Mouse (Mus musculus): ENCODE results near the gene Zfp595. TPM values are rescaled to one million over a fixed set of nuclear protein-coding genes. Genes with fewer than 3 reads are reported as not detected.
"Not testable (repeated sequence)": the region's sequence is repeated elsewhere in the genome, so short reads cannot be mapped to it uniquely, and the experiment has no call there.

Gene Zfp595
- 1.9 and 2.3 TPM in 2 replicates for polyA plus RNA-seq (2014; fragmentation: Nextera tagmentation; extraction: Ambion mirVana)

DNA sequence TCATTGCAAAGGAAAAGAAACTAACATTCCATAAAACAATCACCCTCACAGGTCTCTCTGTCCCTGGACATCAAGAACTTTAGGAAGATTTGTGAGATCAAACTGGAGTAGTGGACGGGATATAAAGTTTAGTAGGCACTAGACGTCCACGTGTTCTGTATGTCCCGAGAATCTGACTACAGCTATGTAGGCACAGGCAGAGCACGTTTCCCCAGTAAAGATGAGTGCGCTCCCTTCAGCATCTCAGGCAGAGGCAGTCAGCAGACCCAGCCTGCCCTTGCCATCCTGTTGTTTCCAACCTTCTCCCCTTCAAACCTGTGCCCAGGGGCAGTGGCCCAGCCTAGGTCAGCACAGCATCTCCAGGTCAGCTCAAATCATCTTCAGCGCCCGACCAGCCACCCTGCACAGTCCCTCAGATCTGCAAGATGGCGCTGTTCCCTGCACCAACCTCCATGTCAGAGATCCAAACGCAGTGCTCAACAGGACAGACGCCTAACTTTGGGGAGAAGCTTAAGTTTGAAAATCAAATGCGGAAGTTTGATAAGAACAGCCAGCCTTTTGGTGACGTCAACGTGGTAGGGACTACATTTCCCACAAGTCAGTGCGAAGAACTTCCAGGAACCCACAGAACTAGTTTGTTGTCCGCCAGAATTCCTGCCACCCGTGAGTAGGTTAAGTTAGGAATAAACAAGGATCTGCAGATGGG lies at the start of gene Zfp595:
Gene Zfp595 (minus strand): TSS at position 552 of the 706 bp plus-strand sequence.
- Histone ChIP-seq H3K27me3 (ENCODE audit: control insufficient read depth, insufficient read depth, low read length) (no peaks in the 10 kb centered on the region), H3K27ac (no peak within 1 kb of the TSS), H3K4me3 (replicated peaks; ENCODE audit: low read length) (peak within 1 kb of the TSS; percentile 41), H3K4me2 (replicated peaks) (peak within 1 kb of the TSS; percentile 72), H3K9ac (peak within 1 kb of the TSS; percentile 54), H3K9me3 (ENCODE audit: control insufficient read depth, low read length) (0 out of 2 replicates have a peak, but pooled peaks cover 6% of the 10 kb centered on the region), H3K36me3 (replicated peaks; ENCODE audit: control insufficient read depth, insufficient read depth) (no peaks in the 10 kb centered on the region), H3K4me1 (replicated peaks; ENCODE audit: control insufficient read depth, insufficient read depth, low read length) (no peaks in the 10 kb centered on the region)
- ATAC-seq (ENCODE audit: low FRiP score), result peak; percentile 92
- 18% methylated on average over 17 of the region's 17 CpGs for WGBS
- DNase-seq (ENCODE audit: low spot score), result peak; percentile 84

DNA sequence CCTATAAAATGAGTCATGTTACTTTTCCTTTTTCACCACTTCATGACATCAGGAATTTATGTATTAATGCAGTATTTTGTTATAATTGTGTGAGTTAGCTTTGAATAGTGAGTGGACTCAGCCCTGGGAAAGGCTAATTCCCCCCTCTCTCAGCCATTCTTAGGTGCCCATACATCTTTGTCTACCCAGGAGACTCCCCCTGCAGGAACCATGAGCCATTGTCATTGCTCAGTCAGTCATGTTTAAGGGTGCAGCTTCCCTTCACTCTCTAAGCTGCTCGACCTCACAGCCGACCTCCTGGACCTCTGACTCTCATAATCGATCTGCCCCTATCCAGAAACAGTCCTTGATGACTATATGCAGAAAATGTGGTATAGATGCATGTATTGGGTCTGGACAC lies 43.9 kb upstream of the Zfp595 start:
- not testable (repeated sequence) for ATAC-seq (ENCODE audit: low FRiP score); H3K36me3 ChIP-seq (replicated peaks; ENCODE audit: control insufficient read depth, insufficient read depth); DNase-seq (ENCODE audit: low spot score); H3K4me2 ChIP-seq (replicated peaks); H3K4me3 ChIP-seq (replicated peaks; ENCODE audit: low read length); H3K9me3 ChIP-seq (ENCODE audit: control insufficient read depth, low read length); H3K9ac ChIP-seq; H3K27ac ChIP-seq; H3K4me1 ChIP-seq (replicated peaks; ENCODE audit: control insufficient read depth, insufficient read depth, low read length); H3K27me3 ChIP-seq (ENCODE audit: control insufficient read depth, insufficient read depth, low read length)
- 61% methylated on average over 3 of the region's 3 CpGs for WGBS

DNA sequence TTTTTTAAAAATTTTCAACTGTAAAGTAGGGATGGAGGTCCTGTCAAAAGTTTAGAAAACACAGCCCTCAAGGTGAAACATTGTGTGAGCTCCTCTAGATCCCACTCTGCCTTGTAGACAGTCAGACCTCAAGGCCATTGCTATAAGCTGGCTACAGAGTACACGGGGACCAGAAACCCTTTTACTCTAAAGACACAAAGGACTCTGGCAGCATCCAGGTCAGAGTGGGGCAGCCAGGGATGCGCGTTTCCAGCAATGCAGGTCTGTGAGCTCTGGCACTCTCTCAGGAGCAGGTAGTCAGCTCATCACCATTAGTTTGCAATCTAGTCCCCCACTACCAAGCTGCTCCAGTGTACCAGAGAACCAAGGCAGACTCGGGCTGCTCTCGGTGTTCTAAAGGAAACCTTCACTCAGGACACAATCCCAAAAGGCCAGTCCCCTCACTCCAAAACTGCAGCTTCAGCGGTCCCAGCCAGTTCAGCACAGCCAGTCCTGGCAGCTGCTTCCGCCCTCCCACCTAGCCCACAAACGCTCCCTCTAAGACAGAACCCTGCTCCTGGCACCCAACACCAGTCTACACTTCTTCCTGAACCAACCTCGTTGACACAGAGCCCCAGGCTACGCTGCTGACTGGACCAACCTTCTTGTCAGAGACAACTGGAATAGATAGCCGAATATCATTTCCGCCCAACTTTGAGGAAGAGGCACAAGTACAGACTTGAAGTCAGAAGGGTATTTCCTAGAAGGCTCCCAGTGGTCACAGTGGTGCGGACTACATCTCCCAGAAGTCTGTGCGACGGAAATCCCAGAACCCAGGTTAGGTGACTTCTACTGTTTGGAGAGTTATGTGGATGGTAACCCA lies 42.9 kb upstream of the Zfp595 start, which contains the start of the genes Gm28041 and Zfp456:
Gene Gm28041 (minus strand): TSS at position 684 of the 862 bp plus-strand sequence.
Gene Zfp456 (minus strand): TSS at position 761 of the 862 bp plus-strand sequence.
- not testable (repeated sequence) for H3K27ac ChIP-seq; H3K36me3 ChIP-seq (replicated peaks; ENCODE audit: control insufficient read depth, insufficient read depth); H3K27me3 ChIP-seq (ENCODE audit: control insufficient read depth, insufficient read depth, low read length); H3K4me1 ChIP-seq (replicated peaks; ENCODE audit: control insufficient read depth, insufficient read depth, low read length); H3K9me3 ChIP-seq (ENCODE audit: control insufficient read depth, low read length)
- peak; percentile 71 for DNase-seq (ENCODE audit: low spot score)
- peak within 1 kb of the TSS; percentile 65 for H3K4me2 ChIP-seq (replicated peaks)
- H3K9ac ChIP-seq, result peak within 1 kb of the TSS; percentile 45; the same call in 1 of the 2 replicates
- ATAC-seq (ENCODE audit: low FRiP score), result peak; percentile 91
- 18% methylated on average over 14 of the region's 15 CpGs for WGBS
- H3K4me3 ChIP-seq (replicated peaks; ENCODE audit: low read length), result peak within 1 kb of the TSS; percentile 35

DNA sequence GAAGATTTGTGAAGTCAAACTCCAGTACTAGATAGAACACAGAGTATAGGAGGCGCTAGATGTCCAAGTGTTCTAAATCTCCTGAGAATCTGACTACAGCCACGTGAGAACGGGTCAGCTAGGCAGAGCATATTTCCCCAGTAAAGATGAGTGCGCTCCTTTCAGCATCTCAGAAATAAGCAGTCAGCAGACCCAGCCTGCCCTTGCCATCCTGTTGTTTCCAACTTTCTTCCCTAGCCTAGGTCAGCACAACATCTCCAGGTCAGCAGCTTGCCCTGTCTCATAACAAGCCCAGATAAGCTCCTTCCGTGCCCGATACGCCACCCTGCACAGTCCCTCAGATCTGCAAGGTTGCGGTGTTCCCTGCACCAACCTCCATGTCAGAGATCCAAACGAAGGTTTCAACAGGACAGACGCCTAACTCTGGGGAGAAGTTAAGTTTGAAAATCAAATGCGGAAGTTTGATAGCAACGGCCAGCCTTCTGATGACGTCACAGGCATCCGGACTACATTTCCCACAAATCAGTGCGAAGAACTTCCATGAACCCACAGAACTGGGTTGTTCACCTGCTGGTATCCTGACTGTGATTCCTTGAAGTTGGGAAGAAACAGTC lies 27.9 kb upstream of the Zfp595 start, which contains the start of the genes Gm28044 and Zfp953:
Gene Gm28044 (minus strand): TSS at position 406 of the 614 bp plus-strand sequence.
Gene Zfp953 (minus strand): TSS at position 475 of the 614 bp plus-strand sequence.
- Histone ChIP-seq H3K4me1 (replicated peaks; ENCODE audit: control insufficient read depth, insufficient read depth, low read length) (no peaks in the 10 kb centered on the region), H3K4me2 (replicated peaks) (peak within 1 kb of the TSS; percentile 82), H3K36me3 (replicated peaks; ENCODE audit: control insufficient read depth, insufficient read depth) (no peaks in the 10 kb centered on the region), H3K27me3 (ENCODE audit: control insufficient read depth, insufficient read depth, low read length) (no peaks in the 10 kb centered on the region), H3K9ac (peak within 1 kb of the TSS; percentile 64), H3K9me3 (ENCODE audit: control insufficient read depth, low read length) (no peaks in the 10 kb centered on the region), H3K4me3 (replicated peaks; ENCODE audit: low read length) (peak within 1 kb of the TSS; percentile 66), H3K27ac (0 out of 2 replicates have a peak within 1 kb of the TSS, but pooled peaks have one; percentile 35)
- WGBS, result under 1% methylated on average over 15 of the region's 15 CpGs
- peak; percentile 93 for DNase-seq (ENCODE audit: low spot score)
- ATAC-seq (ENCODE audit: low FRiP score), result peak; percentile 92

DNA sequence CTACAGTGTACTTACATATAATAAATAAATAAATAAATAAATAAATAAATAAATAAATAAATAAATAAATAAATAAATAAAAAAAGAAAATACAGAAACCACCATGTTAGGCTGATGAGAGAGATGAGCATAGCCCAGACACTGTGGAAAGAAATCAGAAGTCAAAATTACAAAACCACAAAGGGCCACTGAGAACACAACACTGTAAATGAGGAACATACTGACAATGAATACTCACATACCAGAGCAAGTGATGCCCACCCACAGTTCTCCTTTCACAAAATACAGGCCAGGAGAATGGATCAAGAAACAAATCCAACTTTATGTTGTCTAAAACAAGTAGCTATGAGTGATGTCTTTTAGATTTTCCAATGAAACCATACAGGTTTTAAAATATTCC lies 19.5 kb upstream of the Zfp595 start:
- ATAC-seq (ENCODE audit: low FRiP score) (no peak), DNase-seq (ENCODE audit: low spot score) (no peak)
- H3K27ac ChIP-seq, result no peak overlapping the region
- H3K4me2 ChIP-seq (replicated peaks), result no peak overlapping the region
- H3K4me1 ChIP-seq (replicated peaks; ENCODE audit: control insufficient read depth, insufficient read depth, low read length), result no peaks in the 10 kb centered on the region
- H3K9ac ChIP-seq, result no peak overlapping the region
- no peak overlapping the region for H3K4me3 ChIP-seq (replicated peaks; ENCODE audit: low read length)
- H3K27me3 ChIP-seq (ENCODE audit: control insufficient read depth, insufficient read depth, low read length), result no peaks in the 10 kb centered on the region
- no peaks in the 10 kb centered on the region for H3K9me3 ChIP-seq (ENCODE audit: control insufficient read depth, low read length)
- no peaks in the 10 kb centered on the region for H3K36me3 ChIP-seq (replicated peaks; ENCODE audit: control insufficient read depth, insufficient read depth)

DNA sequence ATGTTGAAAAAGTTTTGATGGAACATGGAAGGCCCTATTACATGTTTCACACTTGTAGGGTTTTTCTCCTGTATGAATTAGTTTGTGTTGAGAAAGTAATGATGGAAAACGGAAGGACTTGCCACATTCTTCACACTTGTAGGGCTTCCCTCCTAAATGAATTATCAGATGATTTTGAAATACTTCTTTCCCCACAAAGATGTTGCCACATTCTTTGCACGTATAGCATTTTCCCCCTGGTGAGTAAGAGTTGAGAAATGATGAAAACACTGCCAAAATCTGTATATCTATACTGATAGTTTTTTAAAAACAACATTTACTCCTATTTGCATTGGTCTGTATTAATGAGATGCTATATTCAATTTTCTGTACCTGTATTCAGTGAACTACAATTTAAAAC lies 11.1 kb upstream of the Zfp595 start:
- Histone ChIP-seq H3K36me3 (replicated peaks; ENCODE audit: control insufficient read depth, insufficient read depth) (peaks cover 15% of the 10 kb centered on the region), H3K27me3 (ENCODE audit: control insufficient read depth, insufficient read depth, low read length) (no peaks in the 10 kb centered on the region), H3K9me3 (ENCODE audit: control insufficient read depth, low read length) (no peaks in the 10 kb centered on the region), H3K27ac (no peak overlapping the region), H3K4me1 (replicated peaks; ENCODE audit: control insufficient read depth, insufficient read depth, low read length) (no peaks in the 10 kb centered on the region), H3K4me2 (replicated peaks) (no peak overlapping the region), H3K4me3 (replicated peaks; ENCODE audit: low read length) (no peak overlapping the region), H3K9ac (no peak overlapping the region)
- no peak for ATAC-seq (ENCODE audit: low FRiP score)
- 95% methylated on average over 2 of the region's 2 CpGs for WGBS
- DNase-seq (ENCODE audit: low spot score), result no peak

DNA sequence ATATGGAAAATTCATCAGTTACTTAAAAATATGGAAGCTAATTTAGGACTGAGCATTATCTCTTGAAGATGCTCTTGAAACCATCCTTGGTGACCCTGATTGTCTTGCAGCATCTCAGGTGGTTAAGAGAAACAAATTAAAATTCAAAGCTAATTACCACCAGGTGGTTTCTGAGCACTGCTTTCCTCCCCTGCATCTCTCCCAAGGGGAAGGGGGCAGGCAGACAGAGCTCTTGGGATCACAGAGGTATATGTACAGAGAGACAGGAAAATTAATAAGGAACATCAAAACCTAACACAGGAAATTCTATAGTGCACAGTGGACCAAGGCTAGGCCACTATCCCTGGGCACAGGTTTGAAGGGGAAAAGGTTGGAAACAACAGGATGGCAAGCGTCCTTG lies 507 bp upstream of the Zfp595 start:
- Histone ChIP-seq H3K9me3 (ENCODE audit: control insufficient read depth, low read length) (0 out of 2 replicates have a peak, but pooled peaks cover 6% of the 10 kb centered on the region), H3K27me3 (ENCODE audit: control insufficient read depth, insufficient read depth, low read length) (no peaks in the 10 kb centered on the region), H3K36me3 (replicated peaks; ENCODE audit: control insufficient read depth, insufficient read depth) (no peaks in the 10 kb centered on the region), H3K4me3 (replicated peaks; ENCODE audit: low read length) (peak overlapping the region; percentile 41), H3K9ac (peak overlapping the region; percentile 54), H3K4me2 (replicated peaks) (peak overlapping the region; percentile 72), H3K4me1 (replicated peaks; ENCODE audit: control insufficient read depth, insufficient read depth, low read length) (no peaks in the 10 kb centered on the region), H3K27ac (no peak overlapping the region)
- 58% methylated on average over 1 of the region's 1 CpGs for WGBS
- no peak for DNase-seq (ENCODE audit: low spot score)
- peak; percentile 29; the same call in 1 of the 2 replicates for ATAC-seq (ENCODE audit: low FRiP score)

DNA sequence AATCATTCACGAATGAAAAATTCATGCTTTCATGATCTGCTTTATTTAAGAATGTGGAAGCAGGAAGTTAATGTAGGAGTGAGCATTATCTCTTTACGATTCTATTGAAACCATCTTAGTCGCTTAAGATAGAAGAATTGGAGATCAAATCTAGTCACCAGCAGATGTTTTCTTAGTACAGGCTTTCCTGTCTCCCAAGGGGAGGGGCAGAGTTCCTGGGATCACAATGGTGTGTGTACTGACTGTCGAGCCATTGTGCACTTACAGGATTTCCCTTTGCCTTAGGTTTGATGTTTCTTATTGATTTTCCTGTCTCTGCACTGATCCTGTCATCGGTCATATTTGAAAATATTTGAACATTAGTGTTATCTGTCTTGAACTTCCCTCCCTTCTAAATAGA lies 25.7 kb downstream of the Zfp595 start:
- Histone ChIP-seq H3K9me3 (ENCODE audit: control insufficient read depth, low read length) (peaks cover 3% of the 10 kb centered on the region; the same call in 1 of the 2 replicates), H3K27ac (peak overlapping the region; percentile 57), H3K9ac (peak overlapping the region; percentile 72), H3K4me2 (replicated peaks) (peak overlapping the region; percentile 63), H3K27me3 (ENCODE audit: control insufficient read depth, insufficient read depth, low read length) (no peaks in the 10 kb centered on the region), H3K4me1 (replicated peaks; ENCODE audit: control insufficient read depth, insufficient read depth, low read length) (peaks cover 9% of the 10 kb centered on the region; the same call in 1 of the 2 replicates), H3K36me3 (replicated peaks; ENCODE audit: control insufficient read depth, insufficient read depth) (no peaks in the 10 kb centered on the region), H3K4me3 (replicated peaks; ENCODE audit: low read length) (peak overlapping the region; percentile 54)
- peak; percentile 61; the same call in 1 of the 2 replicates for ATAC-seq (ENCODE audit: low FRiP score)
- WGBS, result 29% methylated on average over 5 of the region's 5 CpGs
- peak; percentile 43 for DNase-seq (ENCODE audit: low spot score)

Measured in hindbrain, embryonic 14.5 days (tissue).